Mouse (Mus musculus) frontal cortex, postnatal 36 days (tissue): Measurements from ENCODE around the gene Exoc6b.
A peak's percentile ranks its signal among the peaks of the same experiment; 100 is the strongest.

ENCODE experiments used
- DNase-seq, 2 experiments: peaks; one replicate each; pipeline ENCODE4 v3.0.0; 2022; ENCODE audit warnings: low spot score in 2 of 2

Gene Exoc6b

GRCm38 (mm10) chr6:84585686-84586300 is 483.5 kb downstream of the Exoc6b start:
- no peak for DNase-seq

DNA sequence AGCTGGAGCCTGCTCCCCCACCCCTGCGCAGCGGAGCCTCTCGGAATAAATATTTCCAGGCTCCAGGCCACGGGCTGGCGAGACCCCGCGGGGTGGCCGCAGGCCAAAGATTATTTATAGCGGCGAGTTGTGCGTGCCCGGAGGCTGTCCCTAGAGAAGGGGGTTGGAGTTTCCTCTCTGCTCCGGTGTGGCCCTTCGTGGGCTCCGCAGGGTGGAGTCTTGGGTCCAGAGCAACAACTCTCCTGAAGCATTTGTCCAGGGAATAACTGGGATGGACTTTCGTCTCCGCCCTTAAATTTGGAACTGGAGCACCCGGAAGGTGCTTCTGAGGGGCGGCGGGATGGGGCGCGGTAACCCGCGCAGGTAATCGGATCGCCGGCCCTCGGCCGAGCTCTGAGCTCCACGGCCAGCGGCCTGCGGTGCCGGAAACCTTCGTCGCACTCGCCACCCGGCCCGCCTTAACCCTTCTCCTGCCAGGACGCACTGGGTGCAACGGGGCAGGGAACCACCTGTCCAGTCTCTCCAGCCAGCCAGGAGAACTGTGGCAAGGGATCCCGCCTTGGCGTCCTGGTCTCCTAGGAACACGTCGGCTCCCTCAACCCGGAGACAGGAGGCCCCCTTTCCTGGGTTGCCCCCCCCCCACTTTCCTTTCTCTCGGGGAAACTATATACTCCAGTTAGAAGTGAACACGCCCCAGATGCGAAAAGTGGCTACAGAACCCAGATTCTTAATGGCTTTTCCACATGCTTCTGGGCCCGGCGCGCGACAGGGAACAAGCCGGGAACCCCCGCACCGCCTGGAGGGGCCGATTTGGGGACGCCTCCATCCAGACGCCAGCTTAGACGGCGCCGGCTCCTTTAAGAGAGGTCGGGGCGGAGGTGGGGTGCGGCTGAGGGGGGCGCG is 484.3 kb downstream of the Exoc6b start:
- DNase-seq = no peak

- DNase-seq = no peak
Observed at GRCm38 (mm10) chr6:84583841-84584782, 485.2 kb downstream of the Exoc6b start.

GRCm38 (mm10) chr6:84583371-84583770 is 485.9 kb downstream of the Exoc6b start:
- peak; percentile 30 to 56 for DNase-seq

- DNase-seq = no peak
Observed at GRCm38 (mm10) chr6:84582826-84583225, 486.5 kb downstream of the Exoc6b start.

- no peak for DNase-seq
Observed at GRCm38 (mm10) chr6:84581833-84582445, 487.4 kb downstream of the Exoc6b start.

- DNase-seq = no peak
Observed at GRCm38 (mm10) chr6:84580979-84581832, 488.1 kb downstream of the Exoc6b start.

GRCm38 (mm10) chr6:84579508-84579907 is 489.8 kb downstream of the Exoc6b start:
- DNase-seq = no peak

GRCm38 (mm10) chr6:84578928-84579327 is 490.4 kb downstream of the Exoc6b start:
- DNase-seq = no peak

GRCm38 (mm10) chr6:84577898-84578297 is 491.4 kb downstream of the Exoc6b start:
- DNase-seq = no peak

DNA sequence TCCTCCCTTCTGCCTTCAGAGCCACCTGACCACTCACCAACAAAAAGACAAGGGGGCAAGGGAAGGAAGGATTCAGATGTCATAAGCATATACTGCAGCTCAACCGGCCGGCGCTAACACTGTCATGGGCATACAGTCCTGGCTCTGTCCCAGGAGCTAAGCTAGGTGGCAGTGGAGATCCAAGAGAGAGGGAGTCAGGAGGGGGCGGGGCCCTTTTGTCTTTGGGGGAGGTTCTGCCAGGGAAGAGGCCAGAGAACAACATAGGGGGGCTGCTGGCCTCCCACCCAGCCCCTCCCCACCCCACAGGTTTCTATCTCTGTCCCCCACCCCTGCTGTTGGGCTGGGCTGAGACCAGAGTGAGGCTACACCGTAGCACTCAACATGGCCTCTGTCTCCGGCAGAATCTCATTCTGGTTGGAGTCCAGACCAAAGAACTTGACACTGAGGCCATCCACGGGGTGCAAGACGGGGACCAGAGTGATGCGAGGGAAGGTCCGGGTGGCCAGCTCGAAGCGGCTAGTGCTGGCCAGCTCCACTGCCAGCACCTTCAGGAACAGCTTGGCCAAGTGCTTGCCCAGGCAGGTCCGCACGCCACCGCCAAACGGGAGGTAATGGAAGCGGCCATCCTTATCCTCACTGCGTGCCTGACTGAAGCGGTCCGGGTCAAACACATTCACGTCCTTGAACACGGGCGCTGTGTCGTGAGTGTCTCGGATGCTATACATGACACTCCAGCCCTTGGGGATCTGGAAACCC is 495.2 kb downstream of the Exoc6b start:
- no peak for DNase-seq

DNA sequence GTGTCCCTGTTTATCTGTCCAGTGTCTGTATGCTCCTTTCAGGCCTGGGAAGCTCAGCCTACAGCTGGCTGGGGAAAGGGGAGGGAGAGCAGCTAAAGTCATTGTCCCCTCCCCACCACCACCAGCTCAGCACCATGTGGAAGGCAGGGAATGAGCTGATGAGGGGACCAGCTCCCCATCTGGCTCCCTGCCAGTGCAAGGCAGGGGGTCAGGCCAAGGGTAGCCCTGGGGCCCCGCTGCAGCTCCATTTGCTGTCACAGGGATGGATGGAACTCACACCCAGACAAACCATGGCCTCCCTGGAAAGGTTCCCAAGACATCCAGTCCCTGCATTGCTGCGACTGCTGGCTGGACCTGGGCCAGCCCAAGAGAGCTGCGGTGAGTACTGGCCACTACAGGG is 499.3 kb downstream of the Exoc6b start:
- DNase-seq = no peak

DNA sequence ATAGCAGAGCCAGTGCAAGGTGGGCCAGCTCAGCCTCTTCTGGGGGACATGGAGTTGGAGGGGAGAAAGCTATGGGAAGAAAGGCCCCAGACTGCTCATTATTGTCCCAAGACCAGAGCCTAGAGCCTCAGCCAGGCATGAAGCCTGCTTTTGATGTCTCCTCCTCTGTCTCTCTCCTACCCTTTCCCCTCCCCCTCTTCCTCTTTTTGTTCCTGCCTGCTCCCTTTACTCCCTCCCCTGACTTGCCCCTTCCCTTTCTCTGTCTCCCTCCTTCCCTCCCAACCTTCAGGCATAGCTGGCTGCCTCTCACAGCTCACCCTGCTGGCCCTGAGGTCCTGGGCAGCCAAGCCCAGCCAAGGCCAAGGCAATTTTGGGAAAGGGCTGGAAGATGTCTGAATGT is 499.7 kb downstream of the Exoc6b start:
- DNase-seq = no peak

- DNase-seq = no peak
Observed at GRCm38 (mm10) chr6:84568880-84569279, 500.4 kb downstream of the Exoc6b start.
